Mouse (Mus musculus) stomach, embryonic 15.5 days (tissue): Measurements from ENCODE around the gene Meig1. TPM values are rescaled to one million over a fixed set of nuclear protein-coding genes. Genes with fewer than 3 reads are reported as not detected.
A peak's percentile ranks its signal among the peaks of the same experiment; 100 is the strongest.
"Not testable (repeated sequence)": the region's sequence is repeated elsewhere in the genome, so short reads cannot be mapped to it uniquely, and the experiment has no call there.

Source experiments
- ATAC-seq: fragments of 200-750 bp; cut with Nextera tagmentation; 2 replicates; pipeline ENCODE4 v1.8.0; 2017; ENCODE audit warnings: low read depth, moderate number of reproducible peaks, moderate TSS enrichment; ENCODE audit not compliant: insufficient read depth, low FRiP score
- H3K27ac ChIP-seq: fragments of 300-500 bp; sonication (generic); 2 replicates; pipeline ENCODE4 v1.5.1; 2015; ENCODE audit warnings: mild to moderate bottlenecking, inconsistent platforms
- H3K27me3 ChIP-seq: fragments of 300-500 bp; sonication (generic); replicated peaks from 2 replicates; pipeline ENCODE4 v1.6.1; 2015; ENCODE audit warnings: inconsistent platforms
- H3K36me3 ChIP-seq: fragments of 300-500 bp; sonication (generic); 2 replicates; pipeline ENCODE4 v1.6.1; 2015; ENCODE audit warnings: inconsistent platforms
- H3K4me1 ChIP-seq: fragments of 300-500 bp; sonication (generic); 2 replicates; pipeline ENCODE4 v1.6.1; 2015; ENCODE audit warnings: inconsistent platforms
- H3K4me2 ChIP-seq: fragments of 300-500 bp; sonication (generic); 2 replicates; pipeline ENCODE4 v1.6.1; 2015; ENCODE audit warnings: mild to moderate bottlenecking, inconsistent platforms
- H3K4me3 ChIP-seq: fragments of 300-500 bp; sonication (generic); replicated peaks from 2 replicates; pipeline ENCODE4 v1.5.1; 2015; ENCODE audit warnings: inconsistent platforms
- H3K9ac ChIP-seq: fragments of 300-500 bp; sonication (generic); 2 replicates; pipeline ENCODE4 v1.6.1; 2015; ENCODE audit warnings: inconsistent platforms
- H3K9me3 ChIP-seq: fragments of 300-500 bp; sonication (generic); 2 replicates; pipeline ENCODE4 v1.6.1; 2016; ENCODE audit warnings: inconsistent platforms
- WGBS: fragments of 180-500 bp; shearing (Covaris S2); methylation state at CpG from one replicate; pipeline ENCODE4 v1.1.7; 2015; 5-methylcytosine and 5-hydroxymethylcytosine counted together
- polyA plus RNA-seq: library from polyadenylated mRNA; unstranded; fragments of >200 nt; fragmentation: Nextera tagmentation; extraction: Ambion mirVana; gene quantifications from 2 replicates; pipeline ENCODE4 v1.2.1, GENCODE M21; 2015

The Meig1 gene
- polyA plus RNA-seq, 1 experiment from 2014 or later = 0.62 TPM

DNA sequence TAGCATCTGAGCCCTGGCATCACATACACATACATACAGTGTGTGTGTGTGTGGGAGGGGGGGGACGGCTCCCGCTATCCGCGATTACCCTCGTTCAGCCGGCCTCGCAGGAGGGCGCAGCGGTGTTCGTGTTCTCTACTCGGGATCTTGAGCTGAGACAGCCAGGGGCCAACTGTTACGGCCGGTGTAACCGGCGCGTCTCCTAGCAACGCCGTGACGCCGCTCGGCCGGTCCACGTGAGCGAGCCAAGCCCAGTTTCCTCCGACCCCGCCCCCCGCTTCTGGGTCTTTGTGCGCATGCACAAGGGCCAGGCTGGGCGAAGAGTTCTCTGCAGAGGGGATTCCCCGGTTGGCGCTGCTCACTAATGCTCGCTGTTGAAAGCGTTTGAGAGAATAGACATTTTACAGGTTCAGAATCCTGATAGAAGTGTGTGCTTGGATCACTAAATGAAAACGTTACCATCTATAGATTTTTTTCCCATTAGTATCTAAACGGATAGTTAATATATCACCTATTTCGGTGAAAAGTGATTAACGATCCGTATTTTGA, 3.5 kb downstream of the Meig1 start:
- no peaks in the 10 kb centered on the region for H3K36me3 ChIP-seq
- peak overlapping the region; percentile 54 for H3K4me3 ChIP-seq
- ATAC-seq = peak; percentile 96
- H3K27ac ChIP-seq = no peak overlapping the region
- H3K27me3 ChIP-seq = no peaks in the 10 kb centered on the region
- peak overlapping the region; percentile 82 for H3K4me2 ChIP-seq
- H3K4me1 ChIP-seq = 0 out of 2 replicates have a peak, but pooled peaks cover 4% of the 10 kb centered on the region
- WGBS = under 1% methylated on average over 38 of the region's 38 CpGs
- no peak overlapping the region for H3K9ac ChIP-seq
- H3K9me3 ChIP-seq = no peaks in the 10 kb centered on the region

DNA sequence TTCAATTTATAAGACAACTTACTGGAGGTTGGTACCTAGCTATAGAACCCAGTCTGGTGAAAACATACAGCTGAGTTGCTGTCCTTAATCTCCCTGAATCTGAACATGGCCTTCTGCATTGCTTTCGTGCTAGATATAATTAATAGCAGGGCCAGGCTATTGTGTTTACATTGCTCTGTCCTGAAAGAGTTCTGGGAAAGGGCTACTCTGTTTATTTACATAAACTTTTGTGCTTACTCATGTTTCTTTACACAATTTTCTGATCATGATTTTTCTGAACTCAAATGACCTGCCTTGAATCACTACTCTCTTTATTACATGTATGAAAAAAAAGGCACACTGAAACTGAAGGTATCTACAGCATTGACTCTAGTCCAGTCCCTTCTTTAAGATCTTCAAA, 6.8 kb downstream of the Meig1 start:
- no peaks in the 10 kb centered on the region for H3K9me3 ChIP-seq
- no peak overlapping the region for H3K4me2 ChIP-seq
- no peak for ATAC-seq
- no peak overlapping the region for H3K9ac ChIP-seq
- no peak overlapping the region for H3K4me3 ChIP-seq
- 0 out of 2 replicates have a peak, but pooled peaks cover 4% of the 10 kb centered on the region for H3K4me1 ChIP-seq
- 15% methylated on average over 1 of the region's 1 CpGs for WGBS
- no peaks in the 10 kb centered on the region for H3K36me3 ChIP-seq
- no peaks in the 10 kb centered on the region for H3K27me3 ChIP-seq
- H3K27ac ChIP-seq = no peak overlapping the region

DNA sequence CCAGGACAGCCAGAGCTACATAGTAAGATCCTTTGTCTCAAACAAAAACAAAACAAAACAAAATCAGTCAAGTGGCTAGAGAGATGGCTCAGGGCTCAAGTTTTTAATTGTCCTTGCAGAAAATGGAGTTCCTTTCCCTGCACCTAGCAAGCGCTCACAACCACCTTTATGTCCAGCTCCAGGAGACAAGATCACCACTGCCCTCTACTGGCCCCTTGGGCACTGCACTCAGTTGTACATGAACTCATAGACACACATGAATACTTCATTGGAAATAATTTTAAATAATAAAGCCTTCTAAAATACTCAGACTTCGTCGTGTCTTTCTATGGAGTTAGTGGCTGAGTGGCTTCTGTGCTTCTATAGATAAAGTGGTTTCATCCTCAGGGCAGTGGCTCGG, 8.2 kb downstream of the Meig1 start:
- Histone ChIP-seq H3K4me1 (0 out of 2 replicates have a peak, but pooled peaks cover 4% of the 10 kb centered on the region), H3K4me2 (no peak overlapping the region), H3K27ac (no peak overlapping the region), H3K9ac (no peak overlapping the region), H3K4me3 (no peak overlapping the region), H3K9me3 (no peaks in the 10 kb centered on the region), H3K36me3 (no peaks in the 10 kb centered on the region), H3K27me3 (no peaks in the 10 kb centered on the region)
- ATAC-seq = no peak
- 46% methylated on average over 4 of the region's 4 CpGs for WGBS

DNA sequence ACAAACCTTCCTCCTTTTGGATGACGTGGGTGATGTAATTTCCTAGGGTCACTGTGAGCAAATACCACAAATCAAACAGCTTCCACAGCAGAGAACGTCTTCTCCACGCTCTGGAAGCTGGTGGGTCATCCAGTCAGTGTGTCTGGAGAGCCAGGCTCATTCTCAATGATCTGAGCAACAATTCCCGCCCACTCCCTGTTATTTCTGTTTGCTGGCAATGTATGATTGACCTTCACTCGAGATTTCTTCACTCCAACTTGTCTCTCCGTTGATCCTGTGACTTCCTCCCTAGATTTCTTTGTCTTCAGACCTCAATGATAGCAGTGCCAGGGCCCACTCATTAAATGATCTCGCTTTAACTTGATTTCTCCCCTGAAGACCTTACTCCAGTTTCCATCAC, 14.7 kb downstream of the Meig1 start:
- H3K4me1 ChIP-seq = no peaks in the 10 kb centered on the region
- H3K27ac ChIP-seq = no peak overlapping the region
- no peak overlapping the region for H3K4me3 ChIP-seq
- WGBS = 65% methylated on average over 7 of the region's 7 CpGs
- no peak overlapping the region for H3K4me2 ChIP-seq
- H3K27me3 ChIP-seq = no peaks in the 10 kb centered on the region
- no peak for ATAC-seq
- no peaks in the 10 kb centered on the region for H3K36me3 ChIP-seq
- H3K9ac ChIP-seq = no peak overlapping the region
- no peaks in the 10 kb centered on the region for H3K9me3 ChIP-seq

DNA sequence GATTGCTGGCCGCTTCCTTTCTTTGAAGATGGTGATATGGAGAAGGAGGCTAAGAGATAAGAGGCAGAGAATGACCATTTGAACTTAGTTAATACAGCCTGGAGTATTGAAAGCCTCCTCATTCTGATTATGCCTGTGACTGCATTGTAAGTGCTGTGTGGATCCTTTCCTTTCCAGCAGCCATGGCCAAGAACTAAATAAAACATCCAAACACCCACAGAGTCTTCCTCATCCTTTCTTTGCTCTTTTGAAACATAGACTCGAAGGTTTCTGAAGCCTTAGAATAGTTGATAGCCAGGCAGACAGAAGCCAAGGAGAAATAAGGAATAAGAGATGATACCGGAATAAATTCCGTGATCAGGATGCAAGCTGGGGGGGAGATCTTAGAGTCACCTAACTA, 16.5 kb downstream of the Meig1 start:
- Histone ChIP-seq H3K36me3 (no peaks in the 10 kb centered on the region), H3K4me3 (no peak overlapping the region), H3K27me3 (no peaks in the 10 kb centered on the region), H3K9ac (no peak overlapping the region), H3K27ac (no peak overlapping the region), H3K4me1 (no peaks in the 10 kb centered on the region), H3K4me2 (no peak overlapping the region), H3K9me3 (no peaks in the 10 kb centered on the region)
- ATAC-seq = no peak
- 81% methylated on average over 4 of the region's 4 CpGs for WGBS

DNA sequence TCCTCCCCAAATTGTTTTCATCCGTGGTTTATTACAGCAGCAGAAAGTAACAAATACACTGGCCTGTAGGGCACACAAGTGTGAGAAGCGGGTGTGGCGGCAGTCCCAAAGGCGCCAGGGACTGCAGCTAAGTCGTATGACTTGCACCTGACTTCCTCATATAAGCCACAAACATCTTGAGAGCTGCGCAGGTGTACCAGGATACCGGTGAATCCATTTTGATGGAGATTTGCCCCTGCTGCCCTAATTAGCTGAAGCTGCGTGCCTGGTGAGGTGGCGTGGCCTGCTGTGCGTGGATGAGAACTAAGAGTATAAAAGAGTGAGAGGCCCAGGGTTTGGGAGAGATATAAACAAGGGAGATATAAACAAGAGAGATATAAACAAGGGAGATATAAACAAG, 25.3 kb downstream of the Meig1 start, which contains the start of gene Olah:
Olah (minus strand) TSS at position 101 of the 400 bp plus-strand sequence.
- not testable (repeated sequence) for H3K27ac ChIP-seq, H3K4me2 ChIP-seq, H3K36me3 ChIP-seq, H3K9ac ChIP-seq, H3K4me1 ChIP-seq, H3K4me3 ChIP-seq, H3K27me3 ChIP-seq, ATAC-seq, H3K9me3 ChIP-seq
- WGBS = 63% methylated on average over 10 of the region's 10 CpGs

DNA sequence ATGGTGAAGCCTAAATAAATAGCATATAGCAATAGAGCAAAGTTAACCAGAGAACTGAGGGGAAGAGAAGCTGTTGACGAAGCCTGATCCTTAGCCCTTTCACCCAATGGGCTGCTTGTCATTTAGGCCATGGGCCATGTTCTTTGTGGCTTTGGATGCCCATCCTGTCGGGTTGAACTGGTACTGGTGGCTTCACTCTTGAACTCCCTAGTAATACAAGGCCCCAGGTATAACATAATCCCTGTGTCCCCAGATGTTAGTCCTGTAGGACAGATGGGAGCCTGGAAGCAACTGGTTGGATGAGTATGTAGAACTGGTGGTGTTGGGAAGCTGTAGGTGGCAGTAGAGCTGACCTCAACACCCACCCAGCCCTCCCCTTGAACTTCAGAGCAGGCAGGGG, 30.5 kb downstream of the Meig1 start:
- H3K9me3 ChIP-seq = no peaks in the 10 kb centered on the region
- ATAC-seq = no peak
- 75% methylated on average over 2 of the region's 2 CpGs for WGBS
- no peak overlapping the region for H3K9ac ChIP-seq
- H3K4me1 ChIP-seq = no peaks in the 10 kb centered on the region
- H3K4me2 ChIP-seq = no peak overlapping the region
- H3K4me3 ChIP-seq = no peak overlapping the region
- H3K36me3 ChIP-seq = no peaks in the 10 kb centered on the region
- no peaks in the 10 kb centered on the region for H3K27me3 ChIP-seq
- H3K27ac ChIP-seq = no peak overlapping the region

DNA sequence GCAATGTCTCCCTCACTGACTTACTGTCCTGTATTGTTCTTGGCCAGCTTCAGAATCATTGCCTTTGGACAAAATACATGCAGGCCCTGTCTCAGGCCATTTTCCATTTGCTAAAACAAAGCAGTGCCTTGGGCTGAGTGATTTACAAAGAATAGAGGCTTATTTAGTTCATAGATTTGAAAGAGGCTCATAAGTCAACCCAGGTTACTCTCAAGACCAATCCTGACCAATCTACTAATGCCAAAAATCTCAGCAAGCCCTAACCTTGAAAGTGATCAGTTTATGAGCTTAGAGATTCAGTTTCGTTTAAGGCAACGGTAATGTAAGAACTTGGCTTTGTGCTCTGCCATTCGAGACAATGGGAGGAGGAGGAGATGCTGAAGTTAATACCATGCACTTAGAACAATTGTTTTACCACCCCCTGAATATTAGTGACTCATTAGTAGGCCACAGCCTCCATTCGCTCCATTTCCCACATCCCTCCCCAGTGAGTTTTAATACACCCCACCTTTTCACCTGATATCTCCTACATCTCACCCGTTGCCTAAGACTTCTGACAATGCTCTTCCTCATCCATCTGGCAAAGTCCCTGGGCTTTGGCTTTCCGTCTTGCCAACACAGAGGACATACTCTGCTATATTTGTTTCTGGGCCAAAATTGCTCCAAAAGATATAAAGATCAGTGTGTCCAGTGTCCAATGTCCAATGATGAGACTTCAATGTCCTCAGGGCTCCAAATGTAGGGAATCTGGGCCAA, 35.2 kb downstream of the Meig1 start:
- no peaks in the 10 kb centered on the region for H3K4me1 ChIP-seq
- no peak overlapping the region for H3K27ac ChIP-seq
- no peak overlapping the region for H3K9ac ChIP-seq
- 82% methylated on average over 6 of the region's 6 CpGs for WGBS
- no peak overlapping the region for H3K4me3 ChIP-seq
- no peaks in the 10 kb centered on the region for H3K9me3 ChIP-seq
- H3K36me3 ChIP-seq = no peaks in the 10 kb centered on the region
- no peak overlapping the region for H3K4me2 ChIP-seq
- no peaks in the 10 kb centered on the region for H3K27me3 ChIP-seq
- no peak for ATAC-seq

DNA sequence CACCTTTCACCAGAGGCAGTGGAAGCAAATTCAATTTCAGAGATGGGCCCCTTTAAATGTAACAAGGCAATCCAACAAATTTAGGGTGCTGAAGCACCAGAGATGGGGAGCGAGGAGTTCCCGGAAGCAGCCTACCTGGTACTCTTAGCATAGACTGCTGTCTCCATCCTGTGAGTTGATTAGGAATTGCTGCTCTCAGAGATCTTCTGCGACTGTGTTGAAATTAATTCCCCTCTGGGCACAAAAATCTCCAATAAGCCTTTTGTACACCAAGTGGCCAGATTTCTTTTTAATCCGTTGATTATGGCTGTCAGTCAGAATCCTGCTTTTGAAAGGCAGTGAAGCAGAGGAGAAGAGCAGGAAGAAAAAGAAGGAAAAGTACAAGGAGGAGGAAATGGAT, 57.3 kb downstream of the Meig1 start:
- Histone ChIP-seq H3K9ac (no peak overlapping the region), H3K27ac (no peak overlapping the region), H3K4me2 (no peak overlapping the region), H3K4me3 (no peak overlapping the region), H3K4me1 (no peaks in the 10 kb centered on the region), H3K27me3 (no peaks in the 10 kb centered on the region), H3K9me3 (no peaks in the 10 kb centered on the region), H3K36me3 (no peaks in the 10 kb centered on the region)
- WGBS = 62% methylated on average over 4 of the region's 4 CpGs
- no peak for ATAC-seq

DNA sequence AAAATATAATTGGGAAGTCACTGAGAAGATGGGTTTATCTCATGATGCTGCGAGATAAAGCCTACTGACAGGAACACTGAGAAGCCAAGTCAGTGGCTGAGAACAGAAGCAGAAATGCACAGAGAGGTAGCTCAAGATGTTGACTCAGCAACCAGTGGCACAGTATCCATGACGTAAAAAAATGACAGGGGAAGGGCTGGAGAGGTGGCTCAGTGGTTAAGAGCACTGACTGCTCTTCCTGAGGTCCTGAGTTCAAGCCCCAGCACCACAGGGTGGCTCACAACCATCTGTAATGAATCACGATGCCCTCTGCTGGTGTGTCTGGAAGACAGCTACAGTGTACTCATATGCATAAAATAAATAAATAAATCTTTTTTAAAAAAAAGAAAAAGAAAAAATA, 61.4 kb downstream of the Meig1 start:
- H3K4me1 ChIP-seq = no peaks in the 10 kb centered on the region
- no peaks in the 10 kb centered on the region for H3K36me3 ChIP-seq
- 68% methylated on average over 3 of the region's 3 CpGs for WGBS
- H3K9me3 ChIP-seq = no peaks in the 10 kb centered on the region
- no peak overlapping the region for H3K27ac ChIP-seq
- H3K9ac ChIP-seq = no peak overlapping the region
- no peak for ATAC-seq
- no peak overlapping the region for H3K4me3 ChIP-seq
- no peak overlapping the region for H3K4me2 ChIP-seq
- H3K27me3 ChIP-seq = no peaks in the 10 kb centered on the region
